In genomic region chr8:40187584-40187934, GRCm38 (mm10) we compare ENCODE assay signal across 8 mouse cellular contexts.
DNase-seq lines count a peak whose midpoint lies in the region; ATAC-seq and TF ChIP-seq lines count a peak whose summit lies in the region.

No protein-coding gene starts in this region.

- no peak overlapping the region for H3K27ac ChIP-seq in ES-E14 (ENCODE audit: insufficient read depth, low read depth, low read length, poor library complexity, severe bottlenecking)

- no peak overlapping the region for H3K4me3 ChIP-seq in ES-E14 (ENCODE audit: insufficient read depth in 1 of 2, low read depth in 1 of 2, low read length in 2 of 2, poor library complexity in 1 of 2, severe bottlenecking in 1 of 2)

- no peak overlapping the region for H3K9ac ChIP-seq in ES-E14 (ENCODE audit: insufficient read depth, low read depth, low read length, poor library complexity, severe bottlenecking)

- H3K4me1 ChIP-seq in ES-E14 (ENCODE audit: control insufficient read depth in 2 of 2, insufficient read depth in 2 of 2, low read length in 2 of 2, poor library complexity in 1 of 2): no peaks in the 10 kb centered on the region

- ATAC-seq in frontal cortex, adult (ENCODE audit: low TSS enrichment): peak; percentile 93

- H3K36me3 ChIP-seq in ES-E14 (ENCODE audit: control insufficient read depth, insufficient read depth, low read length, poor library complexity, severe bottlenecking): no peaks in the 10 kb centered on the region

- H3K9me3 ChIP-seq in ES-E14 (ENCODE audit: control insufficient read depth, insufficient read depth, low read depth, low read length): no peaks in the 10 kb centered on the region

- in situ Hi-C loops in ES-E14 (cut with MboI; ENCODE audit: low sequenced_read_pairs in 2 of 2, unreplicated experiment in 2 of 2): no loop called here

- DNase-seq in A20 (ENCODE audit: low read depth, low spot score) (peak; percentile 43), ES-E14 (ENCODE audit: low read depth, low spot score) (peak; percentile 13)
- peak; percentile 32 for DNase-seq in cerebellum, adult 9-11 months
- DNase-seq in layer of hippocampus, adult 11-12 months (ENCODE audit: low spot score): peak; percentile 42
- peak; percentile 60 for DNase-seq in mesoderm, embryonic 11.5 days (ENCODE audit: low read depth, low spot score)
- no peak for DNase-seq in thymus, postnatal 36 days
- DNase-seq in thymus, postnatal 14 days: no peak

TF ChIP-seq in ES-E14, 5 proteins besides CTCF, POLR2A, EP300 and RAD21:
- TF ChIP-seq ZC3H11A (IDR thresholded peaks at IDR 0.05; ENCODE audit: borderline replicate concordance, low read depth, low read length): peak; percentile 81
- no peak for TF ChIP-seq HCFC1 (IDR thresholded peaks at IDR 0.05; ENCODE audit: borderline replicate concordance, insufficient read depth, low read length)
TF ChIP-seq in ES-E14: peak in this region for 1.

Comparison
In these comparisons a context has a peak if more than half of its experiments do, and no peak if none do; other contexts are left out.
1. DNase-seq: peak in A20 (single experiment), ES-E14 (single experiment), cerebellum, adult 9-11 months (single experiment), layer of hippocampus, adult 11-12 months (single experiment) and mesoderm, embryonic 11.5 days (single experiment); none in thymus, postnatal 36 days (0 of 2) and thymus, postnatal 14 days (single experiment).